ENCODE assay signal across 29 mouse cellular contexts in genomic region chr1:119546490-119546889, GRCm38 (mm10). TPM values are rescaled to one million over a fixed set of nuclear protein-coding genes. Genes with fewer than 3 reads are reported as not detected.
DNase-seq lines count a peak whose midpoint lies in the region; ATAC-seq and TF ChIP-seq lines count a peak whose summit lies in the region.
"Had no signal": no experiment of that assay in that cellular context is flagged by ENCODE, and none has a peak within 500 bp of the region (broad histone marks: within the 10 kb centered on the region; RNA-seq: fewer than 3 reads in every experiment).

No protein-coding gene starts in this region.

- no peak for ATAC-seq in midbrain, embryonic 16.5 days
- ATAC-seq: activated CD4-positive, CD25-positive, alpha-beta regulatory T cell, adult 4 months; forebrain, embryonic 16.5 days had no signal

- no peaks in the 10 kb centered on the region for H3K27me3 ChIP-seq in midbrain, embryonic 16.5 days (ENCODE audit: control insufficient read depth, insufficient read depth, low read depth, low read length)
- H3K27me3 ChIP-seq: CH12.LX; embryonic facial prominence, embryonic 13.5 days; heart, embryonic 13.5 days; hindbrain, embryonic 15.5 days; limb, embryonic 13.5 days; neural tube, embryonic 15.5 days; stomach, embryonic 15.5 days had no signal

- WGBS in midbrain, embryonic 16.5 days: 90% methylated on average over 3 of the region's 3 CpGs

- H3K4me1 ChIP-seq in midbrain, embryonic 16.5 days (ENCODE audit: control insufficient read depth, insufficient read depth, low read length): no peaks in the 10 kb centered on the region
- H3K4me1 ChIP-seq: embryonic facial prominence, embryonic 13.5 days; hindbrain, embryonic 10.5 days; hindbrain, embryonic 15.5 days; neural tube, embryonic 15.5 days; stomach, embryonic 15.5 days had no signal

- no peak overlapping the region for H3K4me3 ChIP-seq in layer of hippocampus, adult 2 months
- no peak overlapping the region for H3K4me3 ChIP-seq in midbrain, embryonic 16.5 days (ENCODE audit: low read depth, low read length)
- H3K4me3 ChIP-seq: embryonic facial prominence, embryonic 13.5 days; heart, embryonic 13.5 days; hindbrain, embryonic 10.5 days; hindbrain, embryonic 15.5 days; limb, embryonic 13.5 days; neural tube, embryonic 15.5 days; stomach, embryonic 15.5 days had no signal

- H3K27ac ChIP-seq in layer of hippocampus, adult 2 months: no peak overlapping the region
- H3K27ac ChIP-seq in midbrain, embryonic 16.5 days (ENCODE audit: low read length): no peak overlapping the region
- H3K27ac ChIP-seq: embryonic facial prominence, embryonic 13.5 days; heart, embryonic 13.5 days; hindbrain, embryonic 10.5 days; hindbrain, embryonic 15.5 days; kidney, postnatal 0 days; limb, embryonic 13.5 days; neural tube, embryonic 15.5 days; stomach, embryonic 15.5 days had no signal

- peak; percentile 35; the same call in 1 of the 2 replicates for TF ChIP-seq CTCF in layer of hippocampus, adult 2 months (conservative IDR thresholded peaks at IDR 0.05)

- H3K4me2 ChIP-seq in midbrain, embryonic 16.5 days (ENCODE audit: low read length): no peak overlapping the region
- H3K4me2 ChIP-seq: embryonic facial prominence, embryonic 13.5 days; heart, embryonic 13.5 days; hindbrain, embryonic 15.5 days; limb, embryonic 13.5 days; liver, embryonic 11.5 days; neural tube, embryonic 15.5 days; stomach, embryonic 15.5 days had no signal

- H3K9me3 ChIP-seq in midbrain, embryonic 16.5 days (replicated peaks; ENCODE audit: control insufficient read depth, low read length, poor library complexity, severe bottlenecking): no peaks in the 10 kb centered on the region
- H3K9me3 ChIP-seq: embryonic facial prominence, embryonic 13.5 days; heart, embryonic 13.5 days; hindbrain, embryonic 10.5 days; hindbrain, embryonic 15.5 days; limb, embryonic 13.5 days; neural tube, embryonic 15.5 days; stomach, embryonic 15.5 days had no signal

- no peaks in the 10 kb centered on the region for H3K36me3 ChIP-seq in midbrain, embryonic 16.5 days (ENCODE audit: control insufficient read depth, insufficient read depth, low read length)
- H3K36me3 ChIP-seq: embryonic facial prominence, embryonic 13.5 days; hindbrain, embryonic 15.5 days; stomach, embryonic 15.5 days had no signal

- no peak overlapping the region for H3K9ac ChIP-seq in midbrain, embryonic 16.5 days (ENCODE audit: low read depth, low read length)
- H3K9ac ChIP-seq: embryonic facial prominence, embryonic 13.5 days; heart, embryonic 13.5 days; hindbrain, embryonic 15.5 days; limb, embryonic 13.5 days; neural tube, embryonic 15.5 days; stomach, embryonic 15.5 days had no signal

- DNase-seq in adrenal gland, postnatal 10 days: peak; percentile 0
- no peak for DNase-seq in adrenal gland, adult (ENCODE audit: inconsistent age in 2 of 2, low spot score in 1 of 2)
- no peak for DNase-seq in layer of hippocampus, adult 2 months (ENCODE audit: low spot score in 2 of 2)
- DNase-seq in layer of hippocampus, adult 9-11 months: no peak
- peak; percentile 63 for DNase-seq in lung, postnatal 10 days
- no peak for DNase-seq in thymus, postnatal 25 days
- DNase-seq: adrenal gland, adult 8-10 months; cerebellum, adult 11 months; cerebellum, adult 9-11 months; gastrocnemius, postnatal 14 days; heart, postnatal 10 days; kidney, adult 2 months; kidney, postnatal 4 days; midbrain, embryonic 14.5 days; retina, postnatal 1 day; right cerebral cortex, postnatal 14 days had no signal

RNA-seq across cellular contexts. Expression of gene Tmem185b, which starts 20.5 kb away (rescaled TPM):
- 10 to 100 TPM; 17.1 to 19.7 TPM for total RNA-seq in adrenal gland, postnatal 10 days (2021)
- total RNA-seq in layer of hippocampus, adult 2 months (2021): 10 to 100 TPM; 15.4 to 19.8 TPM
- 19.2 and 19.7 TPM in 2 replicates for polyA plus RNA-seq in midbrain, embryonic 16.5 days (2015; fragmentation: Nextera tagmentation; extraction: Ambion mirVana)

RNA-seq across cellular contexts. Expression of gene Ralb, which starts 41.9 kb away (rescaled TPM):
- total RNA-seq in adrenal gland, postnatal 10 days (2021): 10 to 100 TPM; 61.2 to 65.9 TPM
- total RNA-seq in layer of hippocampus, adult 2 months (2021): 10 to 100 TPM; 21.0 to 22.0 TPM
- polyA plus RNA-seq in midbrain, embryonic 16.5 days (2015; fragmentation: Nextera tagmentation; extraction: Ambion mirVana): 60.8 and 60.9 TPM in 2 replicates

Comparison
In these comparisons a context has a peak if more than half of its experiments do, and no peak if none do; other contexts are left out.
1. DNase-seq: peak in adrenal gland, postnatal 10 days (single experiment) and lung, postnatal 10 days (single experiment); none in adrenal gland, adult (0 of 2), layer of hippocampus, adult 2 months (0 of 2), layer of hippocampus, adult 9-11 months (single experiment) and thymus, postnatal 25 days (single experiment).